Mouse (Mus musculus): ENCODE measurements at regions not wholly inside any gene's neighbourhood (a gene's known extent, or its start where the extent isn't known, plus 50 kb on each side); places are given as distances from the start of the nearest gene placed in this dataset.
"Not testable (repeated sequence)": the region's sequence is repeated elsewhere in the genome, so short reads cannot be mapped to it uniquely, and the experiment has no call there.

- DNase-seq (ENCODE audit: low read depth, low spot score): no peak
Measured at GRCm38 (mm10) chr2:78606388-78606787, 261.5 kb upstream of the Ube2e3 start.

GRCm38 (mm10) chr2:78600753-78601152, 267.2 kb upstream of the Ube2e3 start:
- DNase-seq (ENCODE audit: low read depth, low spot score): no peak

GRCm38 (mm10) chr2:78598039-78598438, 269.9 kb upstream of the Ube2e3 start:
- DNase-seq (ENCODE audit: low read depth, low spot score): no peak

GRCm38 (mm10) chr2:78596251-78596650, 271.7 kb upstream of the Ube2e3 start:
- no peak for DNase-seq (ENCODE audit: low read depth, low spot score)

GRCm38 (mm10) chr2:78580013-78580412, 287.9 kb upstream of the Ube2e3 start:
- no peak for DNase-seq (ENCODE audit: low read depth, low spot score)

GRCm38 (mm10) chr2:78572492-78572891, 295.4 kb upstream of the Ube2e3 start:
- no peak for DNase-seq (ENCODE audit: low read depth, low spot score)

- no peak for DNase-seq (ENCODE audit: low read depth, low spot score)
Measured at GRCm38 (mm10) chr2:78558128-78558527, 309.8 kb upstream of the Ube2e3 start.

- DNase-seq (ENCODE audit: low read depth, low spot score): no peak
Measured at GRCm38 (mm10) chr2:78551085-78551484, 316.8 kb upstream of the Ube2e3 start.

GRCm38 (mm10) chr2:78548683-78549467, 319.0 kb upstream of the Ube2e3 start:
- no peak for DNase-seq (ENCODE audit: low read depth, low spot score)

- DNase-seq (ENCODE audit: low read depth, low spot score): no peak
Measured at GRCm38 (mm10) chr2:78547286-78547685, 320.6 kb upstream of the Ube2e3 start.

- no peak for DNase-seq (ENCODE audit: low read depth, low spot score)
Measured at GRCm38 (mm10) chr2:78540422-78540821, 327.5 kb upstream of the Ube2e3 start.

GRCm38 (mm10) chr2:78539592-78540300, 328.2 kb upstream of the Ube2e3 start:
- no peak for DNase-seq (ENCODE audit: low read depth, low spot score)

GRCm38 (mm10) chr2:78537574-78537973, 330.4 kb upstream of the Ube2e3 start:
- no peak for DNase-seq (ENCODE audit: low read depth, low spot score)

- not testable (repeated sequence) for DNase-seq (ENCODE audit: low read depth, low spot score)
Measured at GRCm38 (mm10) chr2:78533881-78534280, 334.0 kb upstream of the Ube2e3 start.

GRCm38 (mm10) chr2:78530535-78530934, 337.4 kb upstream of the Ube2e3 start:
- no peak for DNase-seq (ENCODE audit: low read depth, low spot score)

GRCm38 (mm10) chr2:78520258-78521023, 347.5 kb upstream of the Ube2e3 start:
- no peak for DNase-seq (ENCODE audit: low read depth, low spot score)

- no peak for DNase-seq (ENCODE audit: low read depth, low spot score)
Measured at GRCm38 (mm10) chr2:78493115-78493514, 374.8 kb upstream of the Ube2e3 start.

GRCm38 (mm10) chr2:78480036-78480435, 387.9 kb upstream of the Ube2e3 start:
- DNase-seq (ENCODE audit: low read depth, low spot score): no peak

GRCm38 (mm10) chr2:78459444-78459843, 408.5 kb upstream of the Ube2e3 start:
- DNase-seq (ENCODE audit: low read depth, low spot score): no peak

- DNase-seq (ENCODE audit: low read depth, low spot score): no peak
Measured at GRCm38 (mm10) chr2:78453411-78453810, 414.5 kb upstream of the Ube2e3 start.

GRCm38 (mm10) chr2:78436816-78437215, 431.1 kb upstream of the Ube2e3 start:
- DNase-seq (ENCODE audit: low read depth, low spot score): no peak

- no peak for DNase-seq (ENCODE audit: low read depth, low spot score)
Measured at GRCm38 (mm10) chr2:78435071-78435470, 432.9 kb upstream of the Ube2e3 start.

Data from CD4-positive helper T cell, adult 2 months (primary cell).